Mouse (Mus musculus): ENCODE results near the gene Slc24a3.

Gene Slc24a3

GRCm38 (mm10) chr2:145557361-145557931 lies 389.9 kb downstream of the Slc24a3 start:
- DNase-seq = no peak

DNA sequence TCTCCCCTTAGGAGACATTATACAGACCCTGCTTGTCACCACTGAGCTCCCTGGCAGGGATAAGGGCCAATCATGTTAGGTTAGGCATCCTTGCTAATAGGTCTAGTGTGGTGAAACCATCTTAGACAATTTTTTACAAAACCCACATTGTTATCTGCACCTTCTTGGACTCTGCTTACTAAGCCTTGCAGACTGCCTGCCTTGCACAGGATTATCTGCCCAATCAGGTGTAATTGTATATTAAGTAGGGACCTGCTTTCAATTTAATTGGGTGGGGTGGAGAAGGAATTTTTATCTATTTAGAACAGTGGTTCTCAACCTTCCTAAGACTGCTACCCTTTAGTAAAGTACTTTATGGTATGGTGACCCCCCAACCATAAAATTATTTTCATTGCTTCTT lies 394.9 kb downstream of the Slc24a3 start:
- no peak for DNase-seq

DNA sequence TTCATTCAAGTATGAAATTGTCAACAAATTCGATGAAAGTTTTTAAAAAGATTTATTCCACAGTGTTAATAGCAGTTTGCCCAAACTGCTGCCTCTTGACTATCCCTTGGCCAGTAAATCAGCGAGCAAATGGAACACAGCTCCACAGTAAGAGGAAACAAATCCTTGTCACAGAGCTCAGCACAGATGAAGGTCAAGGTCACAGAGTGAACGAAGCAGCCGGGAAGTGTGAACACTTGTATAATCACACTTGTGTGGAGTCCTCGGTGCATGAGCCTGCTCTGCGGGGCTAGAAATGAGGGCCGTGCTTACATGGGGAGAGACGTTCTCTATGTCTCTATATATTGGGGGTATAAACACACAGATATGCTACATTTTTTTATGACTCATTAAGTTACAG lies 397.0 kb downstream of the Slc24a3 start:
- DNase-seq = no peak

GRCm38 (mm10) chr2:145566904-145567303 lies 399.4 kb downstream of the Slc24a3 start:
- DNase-seq = no peak

GRCm38 (mm10) chr2:145571943-145572342 lies 404.4 kb downstream of the Slc24a3 start:
- DNase-seq = no peak

DNA sequence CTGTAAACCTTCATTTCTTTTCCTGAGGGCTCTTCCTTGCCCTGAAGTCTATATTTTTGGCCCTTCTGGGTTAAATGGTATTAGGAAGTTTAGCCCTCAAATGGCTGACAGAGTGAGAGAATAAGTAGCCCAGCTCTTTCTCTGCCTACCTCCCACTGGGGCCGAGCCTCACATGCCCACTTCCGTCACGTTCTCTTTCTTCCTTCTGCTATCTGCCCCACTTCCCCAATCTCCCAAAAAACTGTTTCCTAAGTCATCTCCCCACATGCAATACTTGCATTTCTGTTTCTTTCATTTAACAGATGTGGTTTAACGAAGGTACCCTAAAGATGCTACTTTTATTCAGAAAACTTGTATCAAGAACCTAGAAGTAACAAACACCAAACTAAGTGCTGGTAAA lies 406.6 kb downstream of the Slc24a3 start:
- DNase-seq = no peak

- no peak for DNase-seq
Measured at GRCm38 (mm10) chr2:145583103-145583502, 415.5 kb downstream of the Slc24a3 start.

DNA sequence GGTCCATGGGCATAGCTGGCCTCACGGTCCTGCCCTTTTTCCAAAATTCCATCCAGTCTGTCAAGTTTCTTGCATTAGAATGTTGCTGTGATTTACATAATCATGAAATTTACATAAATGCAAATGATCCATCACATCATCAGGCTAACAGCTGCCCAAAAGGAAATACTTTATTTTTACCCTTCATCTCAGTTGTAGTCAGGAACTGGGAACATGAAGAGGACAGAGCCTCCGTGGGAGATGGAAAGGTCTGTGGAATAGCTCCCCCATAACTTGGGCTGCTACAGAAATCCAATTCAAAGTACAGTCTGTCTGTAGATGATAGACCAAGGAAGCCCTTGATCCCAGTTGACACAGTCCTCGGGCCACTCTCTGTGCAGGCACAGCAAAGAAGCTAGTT lies 417.9 kb downstream of the Slc24a3 start:
- DNase-seq = no peak

DNA sequence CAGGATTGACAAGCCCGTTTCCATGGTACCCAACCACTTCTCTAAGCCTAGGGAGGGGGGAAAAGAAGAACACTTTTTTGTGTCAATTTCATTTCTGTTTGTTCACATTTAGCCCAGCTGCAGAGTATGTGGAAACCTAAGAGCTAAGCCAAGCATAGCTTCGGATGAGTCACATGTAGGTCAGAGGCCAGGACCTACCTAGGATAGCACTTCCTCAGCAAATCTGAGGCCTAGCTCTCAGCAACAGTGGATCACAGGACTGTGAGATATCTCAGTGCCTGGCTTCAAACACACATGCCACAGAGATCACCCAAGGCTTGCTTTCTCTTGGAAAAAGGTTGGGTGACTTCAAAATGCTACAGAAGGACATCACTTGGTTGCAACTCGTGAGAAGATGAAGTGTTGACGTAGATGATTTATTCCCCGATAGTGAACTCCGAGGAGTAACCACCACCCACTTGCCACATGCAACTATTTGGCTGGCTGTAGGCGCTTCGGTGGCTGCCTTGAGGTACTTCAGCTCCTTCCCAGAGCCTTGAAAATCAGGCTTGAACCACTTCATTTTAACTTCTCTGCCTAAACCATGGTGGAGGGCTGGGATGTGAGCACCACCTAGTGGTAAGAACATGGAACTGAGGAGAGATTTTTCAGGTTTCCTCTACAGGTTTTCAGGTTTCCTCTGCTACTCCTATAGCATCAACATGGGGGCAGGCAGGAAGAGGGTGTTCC lies 420.6 kb downstream of the Slc24a3 start:
- peak; percentile 51 for DNase-seq

DNA sequence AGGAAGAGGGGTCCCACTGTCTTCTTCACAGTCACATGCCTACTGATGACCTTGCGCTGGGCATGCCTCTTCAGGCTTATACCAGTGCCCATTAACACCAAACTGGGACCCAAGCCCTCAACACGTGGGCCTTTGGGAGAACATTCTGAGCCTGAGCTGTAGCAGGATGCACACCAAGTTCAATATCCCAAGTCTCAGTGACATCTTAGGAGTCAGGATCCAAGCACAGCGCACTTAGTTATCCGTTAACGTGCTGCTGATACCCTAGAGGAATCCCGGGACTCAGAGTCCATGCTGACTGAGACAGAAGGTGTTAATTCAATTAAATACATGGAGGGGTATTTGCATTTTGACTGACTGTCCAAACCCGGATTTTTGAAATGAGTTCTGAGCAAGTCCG lies 424.3 kb downstream of the Slc24a3 start:
- no peak for DNase-seq

DNA sequence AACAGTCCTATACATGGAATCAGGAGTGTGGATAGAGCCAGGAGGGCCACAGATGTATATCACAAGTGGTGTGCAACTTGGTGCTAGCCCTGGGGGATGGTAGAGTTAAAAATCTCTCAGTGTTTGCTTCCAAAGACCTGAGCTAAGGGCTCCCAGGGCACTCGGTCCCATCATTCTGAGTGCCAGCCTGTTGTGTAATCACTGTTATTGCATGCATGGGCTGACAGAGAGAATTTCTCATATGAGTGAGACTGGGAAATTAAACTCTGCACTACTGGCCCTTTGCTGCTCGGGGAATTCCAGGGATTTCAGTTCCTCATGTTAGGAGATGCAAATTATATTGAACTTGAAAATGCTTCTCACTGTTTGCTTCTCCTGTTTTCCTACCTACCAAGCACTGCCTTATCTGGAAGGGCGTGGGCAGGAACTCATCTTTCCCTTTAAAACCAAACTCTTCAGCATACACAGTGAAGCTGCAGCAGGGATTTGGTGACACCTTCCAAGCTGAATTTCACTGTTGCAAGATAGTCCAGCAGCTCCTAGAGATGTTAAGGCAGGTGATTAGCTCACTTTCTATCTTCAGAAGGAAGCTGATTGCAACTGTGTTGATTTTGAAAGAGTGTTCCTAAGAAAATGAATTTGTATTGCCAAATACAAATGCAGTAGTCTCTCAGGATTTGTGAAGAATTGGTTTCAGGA lies 426.2 kb downstream of the Slc24a3 start:
- DNase-seq = no peak

GRCm38 (mm10) chr2:145597866-145598265 lies 430.3 kb downstream of the Slc24a3 start:
- no peak for DNase-seq

DNA sequence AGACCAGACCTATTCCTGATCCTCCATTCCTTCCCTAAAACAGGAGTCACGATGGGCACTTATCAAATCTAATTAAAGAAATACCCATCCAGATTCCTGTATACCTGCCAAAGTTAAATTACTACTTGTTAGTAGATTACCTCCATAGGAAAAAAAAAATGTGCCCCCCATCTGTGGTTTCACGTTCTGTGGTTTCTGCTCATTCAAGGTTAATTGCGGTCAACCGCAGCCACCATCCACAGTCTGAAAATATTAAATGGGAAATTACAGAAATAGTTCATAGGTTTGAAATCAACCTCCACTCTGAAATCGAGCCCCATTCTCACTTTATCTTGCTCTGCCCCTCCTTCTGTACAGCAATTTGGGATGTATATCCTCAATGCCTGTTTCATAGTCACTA lies 440.3 kb downstream of the Slc24a3 start:
- no peak for DNase-seq

DNA sequence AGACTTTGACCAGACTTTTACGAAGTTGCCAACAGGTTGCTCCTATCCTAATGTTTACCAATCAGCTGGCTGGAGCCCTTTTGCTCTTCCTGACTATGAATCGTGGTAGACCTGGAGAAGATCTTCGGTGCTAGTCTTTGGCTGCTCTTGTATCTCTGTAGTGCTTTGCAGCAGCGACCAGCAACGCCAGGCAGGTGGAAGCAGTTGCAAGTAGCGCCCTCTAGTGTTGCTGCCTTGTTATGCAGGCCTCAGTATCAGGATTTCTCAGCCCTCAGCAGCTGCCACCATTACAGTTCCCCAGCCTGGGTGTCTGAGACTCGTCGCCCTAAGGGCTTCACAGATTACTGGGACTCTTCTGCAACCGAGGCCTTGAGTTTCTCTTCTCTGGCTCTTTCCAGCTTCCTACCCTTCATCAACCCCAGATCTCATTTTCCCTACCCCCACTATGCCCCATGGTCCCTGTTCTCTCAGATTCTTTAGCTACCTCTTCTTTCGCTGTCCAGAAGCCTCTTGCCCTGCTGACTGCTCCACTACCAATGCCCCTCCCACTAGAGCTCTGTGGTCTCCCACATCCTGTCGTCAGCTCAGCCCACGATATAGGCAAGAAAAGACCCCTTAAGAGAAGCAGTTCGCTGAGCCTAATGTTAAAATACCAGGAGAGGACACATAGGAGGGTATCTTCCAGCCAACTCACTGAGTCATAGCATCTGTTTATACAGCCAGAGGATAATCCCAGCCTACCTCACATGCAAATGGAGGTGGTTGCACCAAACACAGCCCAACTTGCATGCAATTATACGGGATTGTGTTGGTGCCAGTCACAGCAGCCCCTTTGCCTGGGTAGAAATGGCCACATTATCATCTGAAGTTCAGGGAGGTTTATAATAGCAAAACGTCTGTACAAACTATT lies 443.5 kb downstream of the Slc24a3 start:
- DNase-seq = peak; percentile 20

- DNase-seq = no peak
Measured at GRCm38 (mm10) chr2:145612937-145613336, 445.4 kb downstream of the Slc24a3 start.

DNA sequence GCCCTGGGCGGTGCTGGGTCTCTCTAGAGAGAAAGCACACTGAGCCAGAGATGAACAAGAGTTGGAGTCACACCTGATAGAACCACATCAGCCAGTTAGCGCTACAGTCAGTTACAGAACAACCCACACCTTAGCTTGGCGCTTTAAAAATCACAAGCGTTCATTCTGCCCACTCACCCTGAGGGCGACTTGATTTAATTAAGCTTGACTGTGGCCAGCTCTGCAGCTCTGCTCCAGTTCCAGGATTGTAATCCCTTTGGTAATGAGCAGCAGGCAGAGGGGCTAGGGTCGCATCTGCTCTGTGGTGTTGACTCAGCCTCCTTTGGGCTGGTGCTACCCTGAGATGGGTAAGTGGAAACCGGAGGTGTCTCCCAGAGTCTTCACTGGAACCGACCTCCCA lies 446.2 kb downstream of the Slc24a3 start:
- no peak for DNase-seq

DNA sequence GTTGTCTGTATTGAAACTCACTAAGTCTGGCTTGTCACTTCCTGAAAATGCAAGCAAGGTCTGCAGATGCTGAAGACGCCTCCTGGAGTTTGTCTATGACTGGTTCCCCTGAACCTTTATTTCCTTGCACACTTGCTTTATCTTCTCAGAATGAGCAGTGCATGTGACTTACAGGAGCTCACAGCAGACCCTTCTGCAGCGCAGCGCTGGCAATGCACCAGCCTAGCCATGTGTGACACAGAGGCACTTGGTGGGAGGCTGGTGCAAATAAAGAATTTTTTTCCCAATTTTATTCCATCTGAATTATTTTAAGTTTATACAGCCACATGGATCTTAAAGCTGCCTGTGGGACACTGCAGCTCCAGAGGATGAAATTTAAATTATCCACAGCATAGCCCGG lies 452.1 kb downstream of the Slc24a3 start:
- no peak for DNase-seq

DNA sequence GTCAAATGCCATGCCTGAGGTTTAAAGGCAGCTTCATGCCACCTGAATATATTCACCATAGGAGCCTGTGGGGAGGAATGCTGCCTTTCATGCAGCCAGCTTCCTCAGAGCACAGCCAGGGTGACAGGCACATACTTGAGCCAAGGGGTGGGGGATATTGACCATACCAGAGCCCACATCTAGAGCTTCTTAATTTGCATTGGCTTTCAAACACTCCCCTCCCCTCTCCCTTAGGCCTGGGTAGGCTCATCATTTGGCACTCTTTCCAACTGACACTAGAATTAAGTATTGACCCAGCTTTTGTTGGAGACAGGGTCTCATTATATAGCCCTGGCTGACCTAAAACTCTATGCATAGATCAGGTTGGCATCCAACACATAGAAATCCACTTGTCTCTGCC lies 453.2 kb downstream of the Slc24a3 start:
- no peak for DNase-seq

DNA sequence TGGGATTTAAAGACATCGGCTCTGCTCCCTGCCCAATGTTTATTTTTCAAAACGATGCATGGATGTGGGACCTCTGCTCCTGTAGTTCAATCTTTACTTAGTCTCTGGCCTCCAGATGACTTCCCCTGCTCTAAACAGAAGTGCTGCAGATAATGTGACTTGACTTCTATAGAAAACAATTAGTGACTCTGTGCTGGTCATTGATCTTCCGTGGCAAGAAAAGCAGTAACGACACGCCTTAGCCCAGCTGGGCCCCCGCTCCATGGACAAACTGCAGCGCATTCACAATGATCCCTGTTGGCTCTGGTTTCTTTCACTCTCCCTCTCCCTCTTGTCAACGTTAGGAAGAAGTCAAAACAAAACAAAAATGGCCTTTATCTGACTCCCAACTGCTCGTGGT lies 453.6 kb downstream of the Slc24a3 start:
- DNase-seq = no peak

DNA sequence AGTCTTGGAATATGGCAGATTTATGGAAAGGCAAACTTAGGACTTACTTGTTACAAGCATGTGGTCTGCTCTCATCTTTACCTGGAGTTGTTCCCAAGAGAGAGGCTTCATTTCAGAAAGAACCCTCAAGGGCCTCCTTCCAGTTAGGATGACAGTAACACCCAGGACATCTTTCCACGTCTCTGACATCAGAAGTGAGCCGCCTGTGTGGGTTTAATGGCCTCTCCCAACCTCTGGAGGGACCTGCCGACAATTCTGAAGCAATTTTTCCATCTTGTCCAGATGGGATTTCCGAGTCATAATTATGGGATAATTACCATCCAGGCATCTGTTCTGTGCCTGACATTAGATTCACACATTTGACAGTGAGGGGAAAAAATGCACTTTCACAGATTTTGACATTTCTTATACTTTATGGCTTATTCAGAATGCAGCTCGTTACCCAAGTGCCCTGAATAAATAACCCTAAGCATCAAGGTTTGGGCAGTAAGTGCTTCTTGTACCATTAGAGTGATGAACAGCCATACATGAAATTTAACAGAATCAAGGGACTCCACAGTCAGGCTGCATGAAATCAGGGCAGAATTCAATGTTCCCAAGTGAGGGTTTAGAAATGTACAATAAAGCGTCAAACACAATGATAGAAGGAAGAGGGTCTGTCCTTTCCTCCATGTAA lies 463.7 kb downstream of the Slc24a3 start:
- no peak for DNase-seq

GRCm38 (mm10) chr2:145631799-145632174 lies 464.2 kb downstream of the Slc24a3 start:
- no peak for DNase-seq

- DNase-seq = no peak
Measured at GRCm38 (mm10) chr2:145633811-145634210, 466.3 kb downstream of the Slc24a3 start.
